Mouse (Mus musculus) left cerebral cortex, postnatal 25 days (tissue): Measurements from ENCODE around the gene Cd93. TPM values are rescaled to one million over a fixed set of nuclear protein-coding genes. Genes with fewer than 3 reads are reported as not detected.

Experiments
- DNase-seq, 2 experiments: peaks; one replicate each; pipeline ENCODE4 v3.0.0; 2022; ENCODE audit warnings: low spot score in 2 of 2, mixed read lengths in 1 of 2
- intact Hi-C: fragments of 180-260 bp; cut with DNase I; formaldehyde crosslinking; loops from one replicate; pipeline ENCODE4 v1.15.1; 2025
- total RNA-seq, 2 experiments: library from RNA; stranded (reverse); gene quantifications; 2 replicates each; pipeline ENCODE4 v1.2.3; 2021

Gene Cd93
- total RNA-seq: 1 to 10 TPM; 6.1 to 7.6 TPM

- DNase-seq: no peak
- intact Hi-C loops: no loop called here
These were observed at the start of gene Cd93 for GRCm38 (mm10) chr2:148443249-148443958. Gene Cd93, minus strand, starts transcription at chr2:148443563.

DNA sequence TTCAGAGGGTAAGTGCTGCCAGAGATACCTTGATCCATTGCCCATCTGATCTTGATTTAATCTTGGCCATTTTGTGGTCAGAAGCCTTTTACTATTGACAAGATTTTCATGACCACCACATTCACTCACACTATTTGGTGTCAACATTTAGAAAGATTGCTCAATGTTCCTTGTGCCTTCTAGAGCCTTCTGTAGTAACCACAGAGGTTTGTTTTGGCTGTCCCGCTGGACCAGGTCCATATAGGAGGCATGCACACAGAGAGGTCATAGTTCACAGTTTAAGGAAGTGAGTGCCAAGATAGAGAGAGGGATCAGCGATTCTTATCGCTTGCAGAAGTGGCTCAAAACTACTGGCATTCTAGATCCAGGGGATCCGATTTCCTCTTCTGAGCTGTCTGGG is 48.7 kb upstream of the Cd93 start:
- intact Hi-C loops: no loop called here
- no peak for DNase-seq

GRCm38 (mm10) chr2:148490150-148490549 is 46.8 kb upstream of the Cd93 start:
- DNase-seq: no peak
- intact Hi-C loops: no loop called here

DNA sequence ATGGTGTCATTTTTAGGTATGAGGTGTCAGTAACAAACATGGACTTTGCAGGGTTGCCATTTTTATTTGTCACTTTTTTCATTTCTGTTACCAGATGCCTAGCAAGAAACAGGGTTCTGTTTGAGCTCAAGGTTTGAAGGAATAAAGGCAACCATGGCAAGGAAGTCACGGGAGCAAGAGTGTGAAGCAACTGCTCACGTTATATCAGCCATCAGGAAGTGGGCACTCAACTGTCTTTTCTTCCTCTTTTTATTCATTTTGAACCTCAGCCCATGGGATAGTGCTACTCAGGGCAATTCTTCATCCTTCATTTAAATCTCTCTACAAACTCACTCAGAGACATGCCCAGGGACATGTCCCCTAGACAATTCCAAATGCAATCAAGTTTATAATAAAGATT is 45.5 kb upstream of the Cd93 start:
- no peak for DNase-seq
- intact Hi-C loops: no loop called here

DNA sequence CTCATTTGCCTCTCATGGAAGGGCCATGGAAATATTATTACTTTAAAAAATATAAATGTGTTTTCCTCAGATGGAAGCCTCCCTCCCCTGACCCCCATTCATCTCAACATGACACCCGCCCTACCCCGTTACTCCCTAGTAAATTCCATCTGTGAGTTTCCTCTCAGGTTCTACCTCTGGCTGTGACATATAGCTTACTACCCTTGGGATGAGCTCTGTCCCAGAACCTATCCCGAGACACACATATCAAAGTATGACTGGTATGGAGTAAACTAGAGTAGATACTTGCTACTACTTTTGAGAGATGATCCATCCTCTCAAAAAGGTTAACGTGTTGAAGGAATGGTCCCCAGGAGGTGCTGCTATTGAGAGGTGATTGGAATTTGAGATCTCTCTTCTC is 42.2 kb upstream of the Cd93 start:
- intact Hi-C loops: no loop called here
- no peak for DNase-seq

- intact Hi-C loops: no loop called here
- no peak for DNase-seq
These were observed 37.0 kb upstream of the Cd93 start for GRCm38 (mm10) chr2:148480376-148480775.

DNA sequence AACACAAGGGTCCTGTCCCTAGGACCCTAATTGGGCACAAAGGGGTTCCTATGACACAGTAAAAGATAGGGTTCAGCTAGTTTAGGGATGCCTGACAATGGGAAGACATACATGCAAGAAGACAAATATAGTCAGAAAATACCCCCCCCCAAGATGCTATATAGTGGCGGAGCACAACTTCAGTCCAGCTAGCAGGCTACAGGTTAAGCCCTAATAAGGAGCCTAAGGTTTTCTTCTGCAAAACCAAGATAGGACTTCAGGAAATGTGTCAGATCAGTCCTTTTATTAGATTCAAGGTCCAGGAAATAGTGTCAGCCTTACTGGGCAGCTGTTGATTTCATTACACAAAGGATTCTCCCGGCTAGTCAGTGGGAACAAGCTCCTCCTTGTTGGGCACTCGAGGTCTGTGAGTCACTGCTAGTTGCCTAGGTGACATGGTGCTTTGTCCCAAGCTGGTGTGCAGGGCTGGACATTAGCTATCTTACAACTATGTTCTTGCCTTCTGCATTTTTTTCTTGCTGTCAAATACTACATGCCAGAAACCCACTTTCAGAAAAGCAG is 34.9 kb upstream of the Cd93 start:
- DNase-seq: peak in 1 of 2 experiments; percentile 20

GRCm38 (mm10) chr2:148477346-148477745 is 34.0 kb upstream of the Cd93 start:
- DNase-seq: no peak
- intact Hi-C loops: no loop called here

More for the DNA sequence above, 34.9 kb upstream of the Cd93 start:
- intact Hi-C loops: no loop called here

DNA sequence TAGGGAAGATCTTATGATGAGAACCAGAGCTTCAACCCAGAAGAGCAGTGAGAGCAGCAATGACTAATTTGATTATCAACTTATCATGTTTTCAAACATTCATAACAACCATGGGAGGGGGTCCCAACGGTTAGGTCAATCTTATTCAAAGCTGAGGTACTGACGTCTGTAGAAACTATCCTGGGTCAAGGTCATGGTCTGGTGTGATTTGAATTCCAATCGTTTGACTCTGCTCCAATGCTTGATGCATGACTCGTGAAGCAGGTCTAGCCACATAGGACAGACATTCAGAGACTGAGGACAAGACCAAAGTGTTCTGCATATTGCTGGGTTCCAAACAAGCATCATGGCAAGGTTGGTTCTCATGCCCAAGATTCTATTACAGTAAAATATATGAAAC is 33.2 kb upstream of the Cd93 start:
- no peak for DNase-seq
- intact Hi-C loops: no loop called here

GRCm38 (mm10) chr2:148475879-148476495 is 32.6 kb upstream of the Cd93 start:
- intact Hi-C loops: no loop called here
- no peak for DNase-seq

DNA sequence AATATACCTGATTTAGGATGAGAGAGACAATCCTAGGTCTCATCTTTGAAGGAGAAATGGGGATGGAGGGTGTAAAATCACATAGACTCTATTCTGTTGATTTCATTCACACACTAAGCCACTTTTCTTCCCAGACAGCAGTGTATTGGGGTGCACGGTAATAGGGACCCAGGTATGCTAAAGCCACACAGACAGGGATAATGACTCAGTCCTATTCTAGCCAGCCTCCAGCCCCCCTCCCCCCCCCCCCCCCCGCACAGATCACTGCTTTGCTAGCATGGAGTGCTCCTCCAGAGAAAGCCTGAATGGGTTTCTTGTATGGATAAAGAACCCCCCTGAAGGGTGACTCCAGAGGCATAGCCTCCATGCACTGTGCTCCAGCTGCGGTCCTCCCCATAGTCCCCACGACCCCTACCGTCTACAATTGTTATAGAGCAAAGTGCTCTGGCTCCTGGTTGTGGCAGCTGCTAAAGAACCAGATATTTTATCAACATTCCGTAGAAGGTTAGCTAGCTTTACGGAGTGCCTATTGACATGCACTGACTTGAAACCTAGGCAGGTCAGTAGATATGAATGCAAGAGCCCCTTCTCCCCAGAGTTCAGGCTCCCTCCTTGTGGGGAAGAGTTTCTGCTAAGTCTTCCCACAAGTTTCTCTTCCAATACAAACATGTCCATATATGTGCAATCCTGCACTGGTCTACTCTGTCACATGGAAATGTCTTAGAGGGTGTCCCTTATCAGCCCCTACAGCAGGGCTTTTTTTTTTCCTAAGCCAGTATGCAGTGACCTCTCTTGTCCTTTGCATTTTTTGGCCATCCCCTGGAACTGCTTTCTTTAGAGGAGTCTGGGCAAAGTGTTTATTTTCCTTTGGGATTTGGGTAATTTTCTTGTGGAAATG is 26.2 kb upstream of the Cd93 start:
- intact Hi-C loops: no loop called here
- no peak for DNase-seq

GRCm38 (mm10) chr2:148467921-148468440 is 24.6 kb upstream of the Cd93 start:
- no peak for DNase-seq
- intact Hi-C loops: no loop called here

DNA sequence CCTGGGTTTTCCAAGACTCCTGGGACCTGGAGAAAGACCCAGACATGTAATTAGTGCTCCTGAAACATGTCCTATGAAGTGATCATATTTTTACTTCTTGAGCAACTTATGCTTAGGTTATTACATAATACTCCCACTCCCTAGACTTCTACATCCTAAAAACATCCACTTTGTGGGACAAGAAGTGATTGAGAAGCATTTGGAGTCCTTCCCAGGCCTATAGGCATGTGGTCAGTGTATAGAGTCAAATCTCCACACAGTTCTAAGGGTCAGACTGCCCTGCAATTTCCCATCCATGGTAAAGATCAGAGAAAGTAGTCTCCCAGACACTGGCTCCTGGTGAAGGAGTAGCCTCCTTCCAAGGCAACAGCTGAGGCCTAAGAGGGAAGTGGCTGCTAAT is 12.0 kb upstream of the Cd93 start:
- intact Hi-C loops: no loop called here
- DNase-seq: no peak

- intact Hi-C loops: no loop called here
- DNase-seq: no peak
These were observed 10.7 kb upstream of the Cd93 start for GRCm38 (mm10) chr2:148454014-148454542.

GRCm38 (mm10) chr2:148453061-148453460 is 9.7 kb upstream of the Cd93 start:
- intact Hi-C loops: no loop called here

GRCm38 (mm10) chr2:148451498-148451897 is 8.1 kb upstream of the Cd93 start:
- DNase-seq: no peak

More at GRCm38 (mm10) chr2:148453061-148453460, 9.7 kb upstream of the Cd93 start:
- no peak for DNase-seq

GRCm38 (mm10) chr2:148450616-148451015 is 7.3 kb upstream of the Cd93 start:
- DNase-seq: no peak
- intact Hi-C loops: no loop called here

More at GRCm38 (mm10) chr2:148451498-148451897, 8.1 kb upstream of the Cd93 start:
- intact Hi-C loops: no loop called here

- intact Hi-C loops: no loop called here
- no peak for DNase-seq
These were observed 6.3 kb upstream of the Cd93 start for GRCm38 (mm10) chr2:148449659-148450058.

DNA sequence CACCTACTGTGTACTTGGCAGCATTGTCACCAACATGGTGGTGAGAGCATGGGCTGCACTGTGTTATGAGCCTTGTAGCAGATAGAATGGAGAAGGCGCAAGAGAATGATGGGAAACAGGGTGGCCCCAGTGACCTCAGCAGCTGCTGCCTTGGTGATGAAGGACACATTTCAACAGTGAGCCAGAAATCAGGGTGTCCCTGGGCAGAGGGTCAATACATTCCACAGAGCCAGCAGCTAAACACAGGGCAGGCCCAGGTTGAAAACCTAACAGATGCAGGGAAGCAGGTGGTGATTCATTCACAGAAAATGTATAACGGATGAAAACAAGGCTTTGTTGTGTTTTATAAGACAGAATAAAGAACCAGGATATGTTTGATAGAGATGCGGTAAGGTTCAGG is 3.1 kb upstream of the Cd93 start:
- intact Hi-C loops: no loop called here
- no peak for DNase-seq

- intact Hi-C loops: no loop called here
- DNase-seq: no peak
These were observed 2.3 kb upstream of the Cd93 start for GRCm38 (mm10) chr2:148445616-148446015.
